Mouse (Mus musculus) lung, postnatal 0 days (tissue): Measurements from ENCODE around the gene Hist1h4a. TPM values are rescaled to one million over a fixed set of nuclear protein-coding genes. Genes with fewer than 3 reads are reported as not detected.
A peak's percentile ranks its signal among the peaks of the same experiment; 100 is the strongest.

Experiments
- ATAC-seq: fragments of 200-750 bp; cut with Nextera tagmentation; 2 replicates; pipeline ENCODE4 v1.8.0; 2017; ENCODE audit warnings: moderate library complexity
- DNase-seq: peaks from one replicate; pipeline ENCODE4 v3.0.0-alpha.2; 2016; ENCODE audit warnings: low spot score
- H3K27ac ChIP-seq: fragments of 300-500 bp; sonication (generic); 2 replicates; pipeline ENCODE4 v1.5.1; 2014; ENCODE audit warnings: antibody characterized with exemption, mild to moderate bottlenecking, low read length, mixed read lengths
- H3K27me3 ChIP-seq: fragments of 300-500 bp; sonication (generic); replicated peaks from 2 replicates; pipeline ENCODE4 v1.6.1; 2014; ENCODE audit warnings: low read length, mixed read lengths; ENCODE audit not compliant: insufficient read depth
- H3K36me3 ChIP-seq: fragments of 300-500 bp; sonication (generic); 2 replicates; pipeline ENCODE4 v1.6.1; 2014; ENCODE audit warnings: low read length, mixed read lengths; ENCODE audit not compliant: insufficient read depth
- H3K4me1 ChIP-seq: fragments of 300-500 bp; sonication (generic); 2 replicates; pipeline ENCODE4 v1.6.1; 2014; ENCODE audit warnings: antibody characterized with exemption, low read depth, low read length, mixed read lengths; ENCODE audit not compliant: insufficient read depth
- H3K4me2 ChIP-seq: fragments of 300-500 bp; sonication (generic); replicated peaks from 2 replicates; pipeline ENCODE4 v1.6.1; 2014; ENCODE audit warnings: low read depth, mild to moderate bottlenecking, low read length, moderate library complexity, mixed read lengths
- H3K4me3 ChIP-seq: fragments of 300-500 bp; sonication (generic); 2 replicates; pipeline ENCODE4 v1.5.1; 2014; ENCODE audit warnings: low read depth, low read length
- H3K9ac ChIP-seq: fragments of 300-500 bp; sonication (generic); replicated peaks from 2 replicates; pipeline ENCODE4 v1.6.1; 2014; ENCODE audit warnings: low read depth, mild to moderate bottlenecking
- H3K9me3 ChIP-seq: fragments of 300-500 bp; sonication (generic); 2 replicates; pipeline ENCODE4 v1.6.1; 2016; ENCODE audit warnings: low read length, mixed read lengths
- CTCF ChIP-seq: IDR thresholded peaks from 2 replicates; pipeline ENCODE4 v1.5.1; 2016; ENCODE audit warnings: antibody characterized with exemption, mild to moderate bottlenecking
- EP300 ChIP-seq: IDR thresholded peaks from 2 replicates; pipeline ENCODE4 v1.6.1; 2016; ENCODE audit warnings: antibody characterized with exemption, mild to moderate bottlenecking, control low read depth
- WGBS: fragments of 180-500 bp; shearing (Covaris S2); extraction: QIAGEN DNeasy Blood & Tissue Kit; methylation state at CpG from one replicate; pipeline ENCODE4 v1.1.7; 2014; 5-methylcytosine and 5-hydroxymethylcytosine counted together
- polyA plus RNA-seq: library from polyadenylated mRNA; unstranded; fragments of >200 nt; fragmentation: Nextera tagmentation; extraction: Ambion mirVana; gene quantifications from 2 replicates; pipeline ENCODE4 v1.2.1, GENCODE M21; 2015

Hist1h4a gene
- 0.26 and 0.38 TPM in 2 replicates for polyA plus RNA-seq

- Histone ChIP-seq H3K9me3 (no peaks in the 10 kb centered on the region), H3K27ac (peak within 1 kb of the TSS; percentile 81), H3K4me1 (peaks cover 12% of the 10 kb centered on the region), H3K4me3 (peak within 1 kb of the TSS; percentile 49), H3K4me2 (peak within 1 kb of the TSS; percentile 75), H3K27me3 (no peaks in the 10 kb centered on the region), H3K36me3 (no peaks in the 10 kb centered on the region), H3K9ac (peak within 1 kb of the TSS; percentile 35)
- TF ChIP-seq EP300 = no peak
- TF ChIP-seq CTCF = no peak
- DNase-seq = peak; percentile 99
- ATAC-seq = peak; percentile 75
- WGBS = 1% methylated on average over 63 of the region's 72 CpGs
Observed at GRCm38 (mm10) chr13:23760972-23761864, at the start of gene Hist1h4a. Gene Hist1h4a (minus strand): TSS chr13:23761230.

- H3K36me3 ChIP-seq = no peaks in the 10 kb centered on the region
- no peak within 1 kb of the TSS for H3K4me3 ChIP-seq
- no peak within 1 kb of the TSS for H3K4me2 ChIP-seq
- TF ChIP-seq CTCF (no peak), EP300 (peak; percentile 34; the same call in 1 of the 2 replicates)
- DNase-seq (peak; percentile 49), ATAC-seq (peak; percentile 82)
- H3K9ac ChIP-seq = no peak within 1 kb of the TSS
- H3K4me1 ChIP-seq = no peaks in the 10 kb centered on the region
- no peaks in the 10 kb centered on the region for H3K9me3 ChIP-seq
- H3K27me3 ChIP-seq = no peaks in the 10 kb centered on the region
- H3K27ac ChIP-seq = no peak within 1 kb of the TSS
- 56% methylated on average over 15 of the region's 15 CpGs for WGBS
Observed at GRCm38 (mm10) chr13:23806422-23807052, 45.5 kb upstream of the Hist1h4a start, which contains the start of gene Slc17a2. Gene Slc17a2 (plus strand): TSS chr13:23806993.

GRCm38 (mm10) chr13:23804532-23804931 lies 43.5 kb upstream of the Hist1h4a start:
- H3K27me3 ChIP-seq = no peaks in the 10 kb centered on the region
- no peak overlapping the region for H3K4me3 ChIP-seq
- no peaks in the 10 kb centered on the region for H3K4me1 ChIP-seq
- ATAC-seq (no peak), DNase-seq (no peak)
- no peak overlapping the region for H3K9ac ChIP-seq
- WGBS = 49% methylated on average over 2 of the region's 2 CpGs
- H3K36me3 ChIP-seq = no peaks in the 10 kb centered on the region
- no peak overlapping the region for H3K27ac ChIP-seq
- TF ChIP-seq EP300 (no peak), CTCF (no peak)
- H3K4me2 ChIP-seq = no peak overlapping the region
- no peaks in the 10 kb centered on the region for H3K9me3 ChIP-seq

GRCm38 (mm10) chr13:23799405-23799804 lies 38.4 kb upstream of the Hist1h4a start:
- Histone ChIP-seq H3K4me2 (no peak overlapping the region), H3K27me3 (no peaks in the 10 kb centered on the region), H3K27ac (no peak overlapping the region), H3K9me3 (no peaks in the 10 kb centered on the region), H3K9ac (no peak overlapping the region), H3K4me3 (no peak overlapping the region), H3K4me1 (no peaks in the 10 kb centered on the region), H3K36me3 (no peaks in the 10 kb centered on the region)
- DNase-seq (peak; percentile 16), ATAC-seq (no peak)
- TF ChIP-seq CTCF (no peak), EP300 (no peak)
- 66% methylated on average over 5 of the region's 5 CpGs for WGBS

GRCm38 (mm10) chr13:23792520-23792919 lies 31.5 kb upstream of the Hist1h4a start:
- TF ChIP-seq CTCF (peak; percentile 90), EP300 (no peak)
- no peak overlapping the region for H3K4me2 ChIP-seq
- WGBS = 37% methylated on average over 2 of the region's 2 CpGs
- no peak overlapping the region for H3K27ac ChIP-seq
- H3K4me3 ChIP-seq = no peak overlapping the region
- no peaks in the 10 kb centered on the region for H3K4me1 ChIP-seq
- DNase-seq (peak; percentile 82), ATAC-seq (no peak)
- no peaks in the 10 kb centered on the region for H3K9me3 ChIP-seq
- no peaks in the 10 kb centered on the region for H3K27me3 ChIP-seq
- no peak overlapping the region for H3K9ac ChIP-seq
- H3K36me3 ChIP-seq = no peaks in the 10 kb centered on the region

GRCm38 (mm10) chr13:23779025-23779424 lies 18.0 kb upstream of the Hist1h4a start:
- DNase-seq = no peak
- TF ChIP-seq CTCF = no peak
- TF ChIP-seq EP300 = no peak
- H3K4me2 ChIP-seq = no peak overlapping the region
- H3K9me3 ChIP-seq = no peaks in the 10 kb centered on the region
- no peak overlapping the region for H3K9ac ChIP-seq
- ATAC-seq = no peak
- no peak overlapping the region for H3K27ac ChIP-seq
- H3K4me1 ChIP-seq = no peaks in the 10 kb centered on the region
- H3K27me3 ChIP-seq = no peaks in the 10 kb centered on the region
- 74% methylated on average over 4 of the region's 4 CpGs for WGBS
- no peak overlapping the region for H3K4me3 ChIP-seq
- H3K36me3 ChIP-seq = no peaks in the 10 kb centered on the region
